Mouse (Mus musculus): Measurements from ENCODE around the gene Ensa.
"Not testable (repeated sequence)": the region's sequence is repeated elsewhere in the genome, so short reads cannot be mapped to it uniquely, and the experiment has no call there.

Gene Ensa

DNA sequence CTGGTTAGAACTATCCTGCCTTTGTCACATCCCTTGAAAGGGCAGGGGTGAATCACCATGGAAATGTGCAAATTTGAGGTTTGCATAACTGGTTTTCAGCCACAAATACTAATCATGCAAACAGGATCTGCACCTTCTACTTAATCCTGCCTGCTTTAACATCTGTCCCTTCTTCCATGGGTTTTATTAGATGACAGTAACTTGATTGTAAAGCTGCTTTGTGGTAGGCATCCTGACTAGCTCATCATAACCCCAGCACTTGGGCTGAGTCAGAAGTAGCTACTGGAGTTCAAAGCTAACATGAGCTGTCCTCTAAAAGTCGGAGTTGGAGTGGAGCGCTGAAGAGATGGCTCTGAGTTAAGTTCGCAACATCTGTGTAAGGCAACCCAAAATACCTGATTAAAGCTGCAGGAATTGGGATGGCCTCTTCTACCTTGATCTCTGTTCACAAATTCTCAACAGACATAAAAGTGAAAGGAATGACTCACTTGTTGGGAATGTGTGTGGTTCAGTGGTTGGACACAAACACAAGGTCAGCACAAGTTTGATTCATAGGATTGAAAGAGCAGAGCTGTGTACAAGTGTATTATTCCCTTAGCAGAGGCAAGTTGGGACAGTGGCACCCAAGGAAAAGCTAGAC, 39.3 kb downstream of the Ensa start:
- no peak for DNase-seq

DNA sequence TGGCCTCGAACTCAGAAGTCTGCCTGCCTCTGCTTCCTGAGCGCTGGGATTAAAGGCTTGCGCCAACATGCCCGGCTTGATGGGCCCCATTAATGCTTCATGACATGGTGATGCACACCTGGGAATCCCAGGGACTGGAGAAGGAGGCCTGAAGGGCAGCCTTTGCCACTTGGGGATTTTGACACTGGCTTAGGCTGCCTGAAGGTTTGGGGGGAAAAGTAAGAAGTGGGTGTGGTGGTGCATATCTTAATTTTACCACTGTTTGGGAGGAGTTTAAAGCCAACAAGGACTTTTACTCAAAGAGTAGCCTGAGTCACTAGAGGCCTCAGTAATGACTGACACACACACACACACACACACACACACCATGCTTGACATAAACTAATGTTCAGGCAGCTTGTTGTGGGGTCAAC, 40.2 kb downstream of the Ensa start:
- DNase-seq, result no peak

- DNase-seq, result no peak
These were observed 41.5 kb downstream of the Ensa start for GRCm38 (mm10) chr3:95666124-95666844.

DNA sequence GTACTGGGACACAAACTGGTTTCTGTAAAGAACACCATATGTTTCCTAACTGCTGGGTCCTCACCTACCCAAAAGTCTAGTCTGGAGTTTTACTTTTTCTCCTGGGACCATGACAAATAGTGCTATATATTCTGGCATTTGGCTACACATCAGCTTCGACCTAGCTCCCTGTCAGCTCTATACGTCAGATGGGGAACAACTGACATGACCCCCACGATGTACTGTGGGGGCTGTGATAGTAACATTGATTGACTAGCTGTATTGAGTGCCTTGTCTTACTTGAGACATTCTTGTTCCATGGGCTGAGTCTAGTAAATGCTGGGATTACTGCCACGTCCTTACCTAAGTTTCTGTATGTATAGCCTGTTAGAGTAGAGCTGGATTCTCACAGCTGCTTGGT, 42.7 kb downstream of the Ensa start:
- no peak for DNase-seq

DNA sequence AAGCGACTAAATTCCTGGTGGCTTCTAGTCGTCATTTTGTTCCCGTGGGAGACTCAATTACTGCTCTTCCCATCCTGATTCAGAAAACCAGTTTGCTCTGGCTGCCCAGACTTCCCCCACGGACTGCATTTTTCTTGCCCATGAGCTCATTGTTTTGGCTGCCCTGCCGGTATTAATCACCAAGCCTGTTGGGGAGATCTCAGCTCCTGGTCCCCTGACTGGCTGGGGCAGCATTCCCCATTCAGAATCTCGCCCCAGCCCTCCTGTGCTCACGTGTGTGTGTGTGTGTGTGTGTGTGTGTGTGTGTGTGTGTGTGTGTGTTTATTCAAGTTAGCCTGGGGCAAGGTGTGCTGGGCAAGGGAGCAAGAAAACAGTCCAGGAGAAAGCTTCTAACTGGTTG, 43.2 kb downstream of the Ensa start:
- peak; percentile 84 for DNase-seq

GRCm38 (mm10) chr3:95668589-95669308, 44.0 kb downstream of the Ensa start:
- no peak for DNase-seq

- DNase-seq, result no peak
These were observed 44.5 kb downstream of the Ensa start for GRCm38 (mm10) chr3:95669309-95669665.

DNA sequence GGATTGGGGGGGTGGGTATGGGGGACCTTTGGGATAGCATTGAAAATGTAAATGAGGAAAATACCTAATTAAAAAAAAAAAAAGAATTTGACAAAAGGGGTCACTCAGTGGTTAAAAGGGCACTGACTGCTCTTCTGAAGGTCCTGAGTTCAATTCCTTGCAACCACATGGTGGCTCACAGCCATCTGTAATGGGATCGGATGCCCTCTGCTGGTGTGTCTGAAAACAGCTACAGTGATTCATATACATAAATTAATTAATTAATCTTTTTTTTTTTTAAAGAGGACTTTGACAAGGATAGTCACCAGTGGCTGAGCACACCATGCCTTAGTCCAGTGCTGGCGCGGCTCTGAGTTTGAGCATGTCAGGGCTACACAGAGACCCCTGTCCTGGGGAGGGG, 45.6 kb downstream of the Ensa start:
- not testable (repeated sequence) for DNase-seq

- DNase-seq, result no peak
These were observed 46.4 kb downstream of the Ensa start for GRCm38 (mm10) chr3:95671201-95671600.

DNA sequence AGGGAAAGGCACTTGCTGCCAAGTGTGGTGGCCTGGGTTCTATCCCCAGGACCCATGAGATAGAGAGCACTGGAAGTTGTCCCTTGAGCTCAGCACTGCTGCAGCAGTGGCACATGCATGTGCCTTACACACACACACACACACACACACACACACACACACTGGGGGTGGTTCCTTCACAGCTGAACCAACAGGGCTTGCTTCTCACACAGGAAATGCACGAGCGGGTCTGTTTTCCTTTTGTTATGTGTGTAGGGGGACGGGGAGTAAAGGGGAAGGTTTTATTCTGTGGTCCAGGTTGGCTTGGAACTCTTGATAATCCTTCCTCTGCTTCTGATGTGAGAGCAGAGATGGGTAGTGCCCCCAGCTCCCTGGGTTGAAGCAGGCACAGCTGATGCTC, 47.7 kb downstream of the Ensa start:
- no peak for DNase-seq

GRCm38 (mm10) chr3:95672861-95673706, 48.3 kb downstream of the Ensa start:
- no peak for DNase-seq

GRCm38 (mm10) chr3:95673707-95674211, 49.0 kb downstream of the Ensa start:
- DNase-seq, result no peak

- DNase-seq, result peak; percentile 82
These were observed 49.4 kb downstream of the Ensa start for GRCm38 (mm10) chr3:95674236-95674635.

DNA sequence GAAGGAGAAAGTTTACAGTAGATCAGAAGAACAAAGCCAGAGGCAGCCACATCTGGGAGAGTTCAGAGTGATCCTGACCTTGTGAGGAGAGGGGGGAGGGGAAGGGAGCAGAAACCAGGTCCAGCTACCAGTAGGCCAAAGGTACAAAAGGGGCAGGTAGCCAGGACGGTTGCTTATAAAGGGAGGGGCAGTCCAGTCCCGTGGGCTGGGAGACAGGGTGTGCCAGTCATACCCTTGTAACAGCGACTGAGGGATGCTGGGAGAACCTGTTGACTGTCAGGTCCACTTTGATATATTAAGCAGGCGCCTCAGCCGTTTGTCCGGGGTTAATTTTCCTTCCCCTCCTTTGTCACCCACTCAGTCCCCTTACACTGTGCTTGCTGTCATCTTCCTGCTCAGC, 50.0 kb downstream of the Ensa start:
- DNase-seq, result peak; percentile 78

GRCm38 (mm10) chr3:95675301-95676092, 50.7 kb downstream of the Ensa start:
- DNase-seq, result peak; percentile 88

DNA sequence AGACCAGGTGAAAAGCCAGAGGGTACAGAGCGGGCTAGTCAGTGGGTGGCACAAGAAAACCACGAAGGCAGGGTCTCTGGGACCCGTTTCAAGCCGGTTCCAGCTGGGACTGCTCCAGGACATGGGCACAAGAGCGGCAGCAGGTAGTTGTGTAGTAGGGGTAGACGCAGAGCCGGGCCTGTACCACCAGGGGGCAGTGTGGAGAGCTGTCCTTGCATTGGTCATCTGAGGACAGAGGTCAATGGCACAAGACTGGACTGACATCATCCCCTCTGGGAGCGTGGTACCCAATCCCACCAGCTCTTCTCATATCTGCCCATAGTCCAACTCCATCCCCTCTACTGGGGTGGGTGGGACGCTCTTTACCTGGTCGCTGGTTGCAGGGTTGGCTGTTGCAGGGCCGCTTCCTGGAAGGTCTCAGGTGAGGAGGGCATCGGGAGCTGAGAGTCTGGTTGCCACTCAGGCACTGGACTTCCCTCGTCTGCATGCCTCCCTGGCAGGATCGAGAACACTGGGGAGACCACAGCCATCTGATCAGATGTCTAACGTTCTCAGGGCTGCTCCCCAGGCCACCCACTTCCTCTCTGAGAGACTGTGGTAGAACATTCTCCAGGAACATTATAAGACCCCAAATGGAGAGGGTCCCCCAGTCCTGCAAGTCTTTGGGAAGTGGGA, 52.1 kb downstream of the Ensa start:
- peak; percentile 90 for DNase-seq

- DNase-seq, result no peak
These were observed 52.8 kb downstream of the Ensa start for GRCm38 (mm10) chr3:95677420-95678090.

DNA sequence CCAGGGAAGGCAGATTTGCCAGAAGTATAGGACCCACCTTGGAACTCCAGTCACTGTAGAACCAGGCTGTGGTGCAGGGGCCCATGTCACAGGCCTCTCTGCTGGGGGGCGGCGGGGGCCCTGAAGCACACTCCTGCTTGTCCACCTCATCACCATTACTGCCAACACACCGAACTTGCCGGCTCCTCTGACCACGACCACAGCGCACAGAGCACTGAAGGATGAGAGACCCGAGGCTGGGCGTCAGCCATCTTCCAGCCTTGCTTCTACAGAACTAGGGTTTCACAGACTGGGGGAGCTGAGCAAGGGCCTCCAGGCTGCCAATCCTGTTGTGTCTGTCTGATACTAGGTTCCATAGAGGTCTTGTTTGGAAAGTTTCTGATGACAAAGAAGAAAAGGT, 54.8 kb downstream of the Ensa start:
- DNase-seq, result no peak

GRCm38 (mm10) chr3:95680673-95681072, 55.9 kb downstream of the Ensa start:
- DNase-seq, result no peak

DNA sequence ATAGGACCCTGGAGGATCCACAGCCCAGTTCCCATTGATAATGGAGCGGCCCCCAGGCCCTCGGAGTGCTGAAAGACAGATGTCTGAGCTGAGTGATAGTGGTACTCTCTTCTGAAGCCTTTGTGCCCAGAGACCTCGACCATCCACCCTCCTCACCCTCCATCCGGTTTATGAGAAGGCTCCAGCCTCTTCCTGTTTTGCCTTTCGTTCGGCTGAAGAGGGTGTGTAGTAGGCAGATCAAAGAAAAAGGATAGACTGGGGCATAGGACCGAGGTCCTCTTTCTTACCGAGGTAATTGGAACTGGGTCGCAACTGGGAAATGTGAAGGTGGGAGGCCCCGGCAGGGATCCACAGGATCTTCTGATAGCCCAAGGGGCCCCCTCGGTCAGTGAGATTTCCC, 56.6 kb downstream of the Ensa start:
- DNase-seq, result no peak

Measured in kidney, adult 9 months (tissue).